Mouse (Mus musculus): Measurements from ENCODE around the gene Fcrl6. TPM values are rescaled to one million over a fixed set of nuclear protein-coding genes. Genes with fewer than 3 reads are reported as not detected.
A peak's percentile ranks its signal among the peaks of the same experiment; 100 is the strongest.

The Fcrl6 gene
- not detected for total RNA-seq (2021)
- long read RNA-seq, experiment 1 = 0 reads
- long read RNA-seq, experiment 2 = 0 reads

GRCm38 (mm10) chr1:172602326-172602725, at the start of gene Fcrl6:
Gene Fcrl6 (minus strand): TSS chr1:172602551.
- no peak for DNase-seq (ENCODE audit: low spot score in 2 of 2)
- TF ChIP-seq CTCF (conservative IDR thresholded peaks at IDR 0.05) = no peak
- H3K4me3 ChIP-seq = no peak within 1 kb of the TSS
- H3K27ac ChIP-seq = no peak within 1 kb of the TSS

DNA sequence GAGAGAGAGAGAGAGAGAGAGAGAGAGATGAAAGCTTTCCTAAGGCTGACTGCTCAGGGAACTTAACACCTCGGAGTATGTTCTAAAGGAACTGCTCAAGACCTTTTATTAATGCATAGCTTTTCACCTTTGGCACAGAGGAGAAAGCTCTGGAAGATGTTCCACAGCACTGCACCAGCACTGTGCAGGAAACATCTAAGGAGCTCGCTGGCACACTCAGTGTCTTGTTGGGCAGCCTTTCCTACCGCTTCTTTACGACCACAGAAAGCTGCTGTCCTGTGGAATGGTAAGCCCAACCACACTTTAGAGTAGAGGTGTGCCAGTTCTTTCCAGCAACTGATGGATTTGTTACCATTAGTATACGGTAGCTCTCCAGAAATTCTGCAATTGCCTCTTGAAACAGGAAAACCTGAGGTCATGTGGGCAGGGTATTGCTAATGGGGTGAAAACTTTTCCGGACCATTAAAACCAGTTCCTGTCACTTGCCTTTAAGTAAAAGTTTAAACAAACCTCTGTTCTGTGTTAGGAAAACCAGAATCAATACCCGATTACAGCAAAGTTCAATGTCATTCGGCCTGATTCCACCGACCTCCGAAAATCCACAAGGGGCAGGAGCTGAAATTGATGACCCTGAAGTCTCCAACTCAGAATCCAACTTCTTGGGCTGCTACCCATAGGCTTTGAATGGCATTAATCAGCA, 49.1 kb upstream of the Fcrl6 start:
- Histone ChIP-seq H3K4me3 (no peak overlapping the region), H3K27ac (no peak overlapping the region)
- no peak for DNase-seq (ENCODE audit: low spot score in 2 of 2)
- TF ChIP-seq CTCF (conservative IDR thresholded peaks at IDR 0.05) = no peak

DNA sequence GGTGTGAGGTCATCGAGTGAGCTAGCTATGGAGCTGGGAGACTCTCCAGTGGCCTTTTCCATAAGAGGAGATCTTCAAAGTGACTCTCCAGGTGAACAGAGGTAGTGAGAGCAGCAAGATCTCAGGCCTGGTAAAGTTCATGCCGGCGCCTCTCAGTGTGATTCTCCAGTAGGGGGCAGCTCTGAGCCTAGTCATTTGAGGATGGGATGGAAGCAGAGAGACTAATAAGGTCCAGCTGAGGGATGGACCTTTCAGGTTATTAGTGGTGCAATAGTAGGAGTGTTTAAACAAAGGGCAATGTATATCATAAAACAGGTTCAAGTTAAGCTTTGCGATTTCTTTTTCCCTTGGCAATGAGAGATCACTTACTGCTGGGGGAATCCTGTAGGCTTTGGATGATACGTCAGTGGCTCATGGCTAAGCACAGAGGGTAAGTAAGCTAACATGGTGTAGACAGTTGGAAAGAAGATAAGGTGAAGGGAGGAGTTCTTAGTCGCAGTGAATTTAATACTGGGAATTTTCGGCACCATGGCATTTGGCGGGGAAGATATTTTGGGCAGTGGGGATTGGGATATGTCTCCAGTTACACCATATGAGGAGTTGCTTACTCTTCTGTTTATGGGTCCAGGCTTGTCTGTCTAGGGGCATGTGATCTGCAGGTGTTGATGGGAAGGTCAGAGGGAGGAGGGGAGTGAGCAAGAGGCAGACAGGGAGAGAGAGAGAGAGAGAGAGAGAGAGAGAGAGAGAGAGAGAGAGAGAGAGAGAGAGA, 48.4 kb upstream of the Fcrl6 start:
- DNase-seq (ENCODE audit: low spot score in 2 of 2) = no peak
- TF ChIP-seq CTCF (conservative IDR thresholded peaks at IDR 0.05) = peak; percentile 81
- no peak overlapping the region for H3K4me3 ChIP-seq
- no peak overlapping the region for H3K27ac ChIP-seq

GRCm38 (mm10) chr1:172649396-172649795, 47.0 kb upstream of the Fcrl6 start:
- DNase-seq (ENCODE audit: low spot score in 2 of 2) = no peak
- TF ChIP-seq CTCF (conservative IDR thresholded peaks at IDR 0.05) = no peak
- H3K4me3 ChIP-seq = no peak overlapping the region
- no peak overlapping the region for H3K27ac ChIP-seq

- TF ChIP-seq CTCF (conservative IDR thresholded peaks at IDR 0.05) = no peak
- no peak overlapping the region for H3K4me3 ChIP-seq
- DNase-seq (ENCODE audit: low spot score in 2 of 2) = no peak
- no peak overlapping the region for H3K27ac ChIP-seq
These were observed 44.9 kb upstream of the Fcrl6 start for GRCm38 (mm10) chr1:172647236-172647635.

- no peak for DNase-seq (ENCODE audit: low spot score in 2 of 2)
These were observed 36.4 kb upstream of the Fcrl6 start for GRCm38 (mm10) chr1:172638781-172639180.

DNA sequence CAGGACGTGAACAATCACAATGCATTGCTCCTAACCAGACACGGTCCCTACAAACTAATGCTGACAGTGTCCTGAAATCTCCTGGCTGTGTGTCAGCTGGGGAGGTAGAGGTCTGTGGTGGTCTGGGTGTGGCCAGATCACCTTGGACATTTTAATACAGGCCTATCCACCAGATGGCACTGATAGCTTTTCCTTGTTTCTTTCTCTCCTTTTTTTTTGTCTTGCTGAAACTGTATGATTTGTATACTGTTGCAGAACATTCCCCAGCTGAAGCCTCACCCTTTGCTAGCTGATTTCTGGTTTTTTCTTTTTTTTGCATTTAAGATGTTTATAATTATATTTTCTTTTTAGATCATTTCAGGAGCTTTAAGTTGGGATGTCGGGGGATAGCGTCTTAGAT, 35.5 kb upstream of the Fcrl6 start:
- H3K4me3 ChIP-seq = no peak overlapping the region
- H3K27ac ChIP-seq = no peak overlapping the region
- no peak for DNase-seq (ENCODE audit: low spot score in 2 of 2)
- peak; percentile 53 for TF ChIP-seq CTCF (conservative IDR thresholded peaks at IDR 0.05)

More at GRCm38 (mm10) chr1:172638781-172639180, 36.4 kb upstream of the Fcrl6 start:
- no peak for TF ChIP-seq CTCF (conservative IDR thresholded peaks at IDR 0.05)
- Histone ChIP-seq H3K27ac (no peak overlapping the region), H3K4me3 (no peak overlapping the region)

DNA sequence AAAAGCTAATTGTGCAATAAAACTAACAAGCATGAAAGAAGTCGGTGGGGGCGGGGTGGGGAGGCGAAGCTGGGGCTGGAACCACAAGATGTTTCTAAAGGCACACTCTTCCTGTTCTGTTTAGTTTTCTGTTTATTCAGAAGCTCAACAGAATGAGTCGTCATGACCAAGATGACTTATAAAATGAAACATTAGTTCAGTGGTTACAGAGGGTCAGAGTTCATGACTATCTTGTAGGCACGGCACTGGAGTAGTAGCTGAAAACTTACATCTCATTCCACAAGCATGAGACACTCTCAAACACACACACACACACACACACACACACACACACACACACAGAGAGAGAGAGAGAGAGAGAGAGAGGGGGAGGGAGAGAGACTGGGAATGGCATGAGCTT, 33.9 kb upstream of the Fcrl6 start:
- Histone ChIP-seq H3K4me3 (no peak overlapping the region), H3K27ac (no peak overlapping the region)
- no peak for TF ChIP-seq CTCF (conservative IDR thresholded peaks at IDR 0.05)
- no peak for DNase-seq (ENCODE audit: low spot score in 2 of 2)

DNA sequence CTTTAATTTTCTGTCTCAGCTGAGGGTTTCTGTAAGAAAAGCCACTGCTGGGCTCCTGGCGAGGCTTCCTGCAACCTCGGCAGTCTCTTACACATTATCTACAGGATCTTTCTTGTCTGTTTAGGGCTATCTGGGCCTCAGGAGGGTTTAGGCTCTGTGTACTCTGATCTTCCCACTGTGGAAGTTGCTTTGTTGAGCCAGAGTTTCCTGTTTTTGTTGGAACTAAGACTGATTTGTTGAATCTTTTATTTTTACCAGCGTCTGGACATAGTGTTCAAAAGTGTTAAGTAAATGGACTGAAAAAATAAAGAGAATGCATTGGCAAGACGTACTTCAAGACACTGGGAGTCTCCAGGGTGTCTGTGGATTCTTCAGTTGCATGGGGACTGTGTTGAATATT, 32.9 kb upstream of the Fcrl6 start:
- no peak for DNase-seq (ENCODE audit: low spot score in 2 of 2)
- Histone ChIP-seq H3K4me3 (no peak overlapping the region), H3K27ac (peak overlapping the region; percentile 43; the same call in 1 of the 2 replicates)
- TF ChIP-seq CTCF (conservative IDR thresholded peaks at IDR 0.05) = no peak

- Histone ChIP-seq H3K4me3 (no peak overlapping the region), H3K27ac (no peak overlapping the region)
- TF ChIP-seq CTCF (conservative IDR thresholded peaks at IDR 0.05) = no peak
- DNase-seq (ENCODE audit: low spot score in 2 of 2) = no peak
These were observed 31.8 kb upstream of the Fcrl6 start for GRCm38 (mm10) chr1:172634136-172634535.

- peak; percentile 99 for TF ChIP-seq CTCF (conservative IDR thresholded peaks at IDR 0.05)
- DNase-seq (ENCODE audit: low spot score in 2 of 2) = peak; percentile 95 to 96
- H3K4me3 ChIP-seq = peak within 1 kb of the TSS; percentile 71
- peak within 1 kb of the TSS; percentile 95 for H3K27ac ChIP-seq
These were observed 30.3 kb upstream of the Fcrl6 start, which contains the start of gene Dusp23 for GRCm38 (mm10) chr1:172632451-172633326. Gene Dusp23 (minus strand): TSS chr1:172632962.

- Histone ChIP-seq H3K27ac (no peak overlapping the region), H3K4me3 (no peak overlapping the region)
- no peak for TF ChIP-seq CTCF (conservative IDR thresholded peaks at IDR 0.05)
- no peak for DNase-seq (ENCODE audit: low spot score in 2 of 2)
These were observed 29.4 kb upstream of the Fcrl6 start for GRCm38 (mm10) chr1:172631721-172632120.

GRCm38 (mm10) chr1:172629831-172630230, 27.5 kb upstream of the Fcrl6 start:
- H3K27ac ChIP-seq = no peak overlapping the region
- no peak for TF ChIP-seq CTCF (conservative IDR thresholded peaks at IDR 0.05)
- DNase-seq (ENCODE audit: low spot score in 2 of 2) = no peak

More at GRCm38 (mm10) chr1:172629831-172630230, 27.5 kb upstream of the Fcrl6 start:
- H3K4me3 ChIP-seq = no peak overlapping the region

Data from layer of hippocampus, adult 2 months (tissue).